Mouse (Mus musculus) adrenal gland (tissue): ENCODE data around the gene Ccdc149.

Source experiments
- intact Hi-C: fragments of 180-260 bp; cut with DNase I; formaldehyde crosslinking; loops from one replicate; pipeline ENCODE4 v1.15.1; 2025

The Ccdc149 gene

GRCm38 (mm10) chr5:52382837-52383236, 88.5 kb downstream of the Ccdc149 start:
- intact Hi-C loops, result no loop called here

DNA sequence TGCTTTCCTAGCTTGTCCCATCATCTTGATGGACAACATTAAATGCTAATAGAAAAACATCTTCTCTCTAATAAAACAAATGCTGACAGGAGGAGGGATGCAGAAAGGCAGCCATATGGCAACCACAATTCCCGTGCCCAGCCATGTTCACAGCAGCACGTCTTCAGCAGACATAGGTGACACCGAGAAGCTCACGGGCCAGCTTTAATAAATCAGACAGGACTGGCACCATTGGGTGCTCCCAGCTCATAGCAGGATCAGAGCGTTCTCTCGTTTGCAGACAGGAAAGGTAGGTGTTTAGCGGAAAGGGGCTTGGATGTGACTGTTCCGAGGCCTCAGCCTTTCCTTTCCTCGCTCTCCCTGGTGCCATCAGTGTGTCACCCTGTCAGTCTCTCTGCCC, 95.5 kb downstream of the Ccdc149 start:
- intact Hi-C loops, result no loop called here

DNA sequence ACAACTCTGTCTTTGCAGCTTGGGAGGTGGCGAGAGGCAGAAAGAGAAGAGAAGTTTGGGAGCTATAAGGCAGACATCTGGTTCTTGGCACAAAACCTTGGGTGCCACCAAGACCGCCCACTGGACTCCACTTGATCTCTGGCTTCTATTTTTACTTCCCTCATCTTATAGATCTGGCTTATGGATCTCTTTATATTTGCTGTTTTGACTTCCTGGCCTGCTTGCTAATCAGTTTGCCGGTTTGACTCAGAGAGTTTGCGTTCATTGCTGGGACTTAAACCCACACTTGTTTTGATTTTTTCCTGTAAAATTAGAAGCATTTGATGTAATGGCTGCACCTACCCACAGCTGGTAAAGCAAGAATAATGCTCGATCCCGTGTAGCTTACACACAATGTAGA, 100.4 kb downstream of the Ccdc149 start:
- intact Hi-C loops, result no loop called here

GRCm38 (mm10) chr5:52367866-52368840, 103.2 kb downstream of the Ccdc149 start:
- intact Hi-C loops, result no loop called here

- intact Hi-C loops, result no loop called here
Measured at GRCm38 (mm10) chr5:52366661-52367060, 104.7 kb downstream of the Ccdc149 start.

GRCm38 (mm10) chr5:52365930-52366329, 105.4 kb downstream of the Ccdc149 start:
- intact Hi-C loops, result no loop called here

- intact Hi-C loops, result no loop called here
Measured at GRCm38 (mm10) chr5:52364521-52364920, 106.8 kb downstream of the Ccdc149 start.

DNA sequence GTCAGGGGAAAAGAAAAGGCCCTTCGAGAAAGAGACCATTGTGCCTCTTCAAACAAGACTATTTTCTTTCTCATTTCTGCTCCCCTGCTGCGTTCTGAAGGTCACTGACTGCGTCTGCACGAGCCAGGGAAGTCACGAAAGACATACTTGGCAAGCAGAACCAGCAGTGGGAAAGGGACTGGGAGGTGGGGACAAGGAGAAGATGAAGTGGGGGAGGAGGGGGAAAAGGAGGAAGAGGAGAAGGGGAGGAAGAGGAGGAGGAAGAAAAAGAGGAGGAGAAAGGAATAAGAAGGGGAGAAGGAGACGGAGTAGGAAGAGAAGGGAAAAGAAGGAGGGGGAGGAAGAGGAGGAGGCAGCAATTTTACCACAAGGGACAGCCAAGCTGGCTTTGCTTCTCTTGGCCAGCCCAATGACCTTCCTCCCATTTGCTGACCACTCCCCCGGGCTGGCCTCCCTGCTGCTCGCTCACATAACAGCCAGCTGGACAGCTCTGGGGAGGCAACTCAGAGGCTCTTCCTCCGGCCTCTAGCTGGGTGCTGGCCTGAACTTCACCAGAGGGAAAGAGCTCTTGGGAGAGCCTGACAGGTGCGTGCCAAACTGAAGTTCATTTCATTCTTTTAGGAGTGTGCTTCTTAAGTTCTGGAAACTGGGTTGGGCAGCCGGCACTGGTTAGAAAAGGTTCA, 107.7 kb downstream of the Ccdc149 start, which contains the start of gene Sod3:
Gene Sod3, plus strand, starts transcription at position 324 of the 683 bp plus-strand sequence.
- intact Hi-C loops, result no loop called here

- intact Hi-C loops, result no loop called here
Measured at GRCm38 (mm10) chr5:52362776-52363467, 108.4 kb downstream of the Ccdc149 start.

DNA sequence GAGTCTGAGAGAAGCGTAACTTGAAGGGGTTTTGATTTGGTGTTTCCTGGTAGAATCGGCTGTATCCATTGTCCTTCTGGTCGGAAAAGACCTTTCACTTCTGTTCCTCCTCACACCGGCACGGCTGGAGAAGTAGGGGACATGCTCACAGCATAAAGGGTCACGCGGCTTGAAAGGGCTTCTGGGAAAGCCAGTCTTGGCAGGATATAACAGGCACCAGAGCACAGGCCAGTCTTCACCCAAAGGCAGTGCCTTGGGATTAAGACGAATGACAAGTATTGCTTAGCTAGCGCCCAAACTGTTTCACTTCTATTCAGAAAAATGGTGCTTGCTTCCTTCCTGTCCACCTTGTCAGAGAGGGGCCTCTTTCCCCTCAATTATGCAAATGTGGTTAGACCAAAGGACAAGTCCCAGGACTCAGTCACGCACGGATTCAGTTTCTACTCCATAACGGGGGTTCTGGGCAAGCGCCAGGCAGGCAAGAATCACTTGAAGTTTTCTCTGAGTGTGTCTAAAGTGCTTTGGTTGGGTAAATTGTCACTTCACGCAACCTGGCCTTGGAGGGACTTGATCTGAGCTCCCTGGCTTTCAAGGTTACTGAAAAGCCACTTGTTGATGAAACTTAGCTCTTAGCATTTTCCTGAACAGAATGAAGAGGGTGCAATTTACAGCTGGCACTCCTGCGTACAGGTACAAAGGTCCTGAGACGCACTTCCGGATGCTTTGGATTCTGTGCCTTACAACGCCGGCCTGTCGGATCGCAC, 110.9 kb downstream of the Ccdc149 start:
- intact Hi-C loops, result no loop called here

GRCm38 (mm10) chr5:52358120-52358519, 113.2 kb downstream of the Ccdc149 start:
- intact Hi-C loops, result no loop called here

DNA sequence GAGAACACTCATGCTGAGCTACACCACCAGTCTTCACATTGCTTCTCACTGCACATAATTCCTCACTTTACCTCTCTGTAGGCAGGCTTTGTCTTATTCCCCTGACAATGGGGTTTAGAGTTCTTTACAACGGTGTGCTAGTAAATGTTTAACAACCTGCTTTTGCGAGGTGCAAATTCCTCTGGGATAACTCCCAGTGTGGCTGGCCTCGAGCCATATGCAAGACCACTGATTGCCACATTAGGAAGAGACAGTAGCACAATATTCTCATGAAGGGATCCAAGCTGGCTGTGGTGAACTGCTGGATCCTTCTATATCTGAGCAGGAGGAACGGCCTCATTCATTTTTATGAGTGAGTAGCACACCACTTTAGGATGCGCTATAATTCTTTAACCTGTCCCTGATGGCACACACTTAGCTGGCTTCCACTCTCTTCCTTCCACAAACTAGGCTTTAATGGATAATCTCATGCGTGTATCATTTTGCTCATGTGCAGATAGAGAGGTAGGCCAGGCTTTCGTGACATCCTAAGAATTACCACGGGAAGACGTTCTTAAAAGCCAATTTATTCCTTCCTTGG, 114.1 kb downstream of the Ccdc149 start:
- intact Hi-C loops, result no loop called here

GRCm38 (mm10) chr5:52355612-52356011, 115.7 kb downstream of the Ccdc149 start:
- intact Hi-C loops, result no loop called here

DNA sequence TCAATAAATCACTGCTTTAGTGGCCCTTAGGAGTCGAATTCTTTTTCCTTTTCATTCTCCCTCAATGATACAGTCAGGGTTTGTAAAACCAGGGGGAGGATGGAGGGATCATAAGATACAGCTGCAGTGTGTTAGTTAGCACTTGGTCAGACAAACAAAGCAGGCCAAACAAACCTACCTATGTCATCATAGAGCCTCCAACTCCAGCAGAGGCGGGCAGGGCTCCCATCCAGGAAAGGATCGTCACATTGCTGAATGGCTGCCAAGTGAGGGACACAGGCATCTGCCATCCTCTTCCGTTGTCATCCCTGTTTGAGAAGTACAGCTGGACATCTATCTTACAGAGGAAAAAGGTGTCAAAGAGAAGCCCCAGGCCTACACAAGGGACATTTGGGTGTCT, 116.9 kb downstream of the Ccdc149 start:
- intact Hi-C loops, result no loop called here

- intact Hi-C loops, result no loop called here
Measured at GRCm38 (mm10) chr5:52352730-52353129, 118.6 kb downstream of the Ccdc149 start.

DNA sequence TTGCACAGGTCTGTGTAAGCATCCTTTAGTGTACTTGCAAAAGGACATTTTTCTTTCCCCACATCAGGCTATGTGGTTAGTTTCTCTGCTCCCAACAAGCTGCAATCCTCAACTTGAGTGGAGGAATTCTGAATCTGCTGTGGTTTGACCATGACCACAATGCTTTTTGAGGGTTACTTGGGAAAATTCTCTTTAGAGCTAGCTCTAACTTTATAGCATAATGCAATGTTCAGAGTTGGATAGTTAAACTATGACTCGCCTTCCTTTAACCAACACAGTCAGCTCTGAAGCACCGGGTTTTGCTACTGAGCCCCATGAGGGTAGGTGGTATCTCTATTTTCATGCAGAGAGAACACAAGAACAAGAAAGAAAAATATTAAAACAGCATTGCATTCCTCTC, 119.8 kb downstream of the Ccdc149 start:
- intact Hi-C loops, result no loop called here

DNA sequence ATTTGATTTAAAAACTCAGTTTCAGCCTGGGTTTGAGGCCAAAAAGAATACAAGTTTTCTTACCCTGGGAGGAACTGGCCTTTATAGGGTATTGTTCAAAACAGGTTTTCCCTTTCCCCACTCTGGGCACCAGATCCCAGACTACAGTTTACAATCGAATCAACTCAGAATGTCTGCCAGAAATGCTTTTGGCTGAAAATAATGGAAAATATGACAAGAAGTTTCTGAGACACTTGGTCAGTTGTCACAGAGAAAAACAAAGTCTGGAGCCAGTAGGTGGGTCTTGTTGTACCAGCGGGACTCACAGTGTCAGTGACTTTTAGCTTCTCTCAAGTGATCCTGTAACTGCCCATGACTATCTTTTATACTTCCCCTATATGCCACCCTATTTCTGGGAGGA, 120.9 kb downstream of the Ccdc149 start:
- intact Hi-C loops, result no loop called here

- intact Hi-C loops, result no loop called here
Measured at GRCm38 (mm10) chr5:52346890-52347289, 124.4 kb downstream of the Ccdc149 start.

- intact Hi-C loops, result no loop called here
Measured at GRCm38 (mm10) chr5:52339134-52339533, 132.2 kb downstream of the Ccdc149 start.

GRCm38 (mm10) chr5:52335590-52335989, 135.7 kb downstream of the Ccdc149 start:
- intact Hi-C loops, result no loop called here

GRCm38 (mm10) chr5:52332120-52332519, 139.2 kb downstream of the Ccdc149 start:
- intact Hi-C loops, result no loop called here
